Mouse (Mus musculus) kidney, adult 2 months (tissue): ENCODE measurements at regions not wholly inside any gene's neighbourhood (a gene's known extent, or its start where the extent isn't known, plus 50 kb on each side); places are given as distances from the start of the nearest gene placed in this dataset.

Experiments used
- CTCF ChIP-seq: fragments of 200-500 bp; conservative IDR thresholded peaks from 2 replicates; pipeline ENCODE4 v1.5.1; 2011; ENCODE audit warnings: low read depth, mild to moderate bottlenecking, control low read depth, low read length, moderate library complexity, mixed read lengths; ENCODE audit not compliant: insufficient read depth, insufficient read length
- POLR2A ChIP-seq: fragments of 200-500 bp; IDR thresholded peaks from one replicate; pipeline ENCODE4 v1.6.1; 2011; ENCODE audit warnings: low read depth, low read length, control low read depth

- no peak for TF ChIP-seq CTCF
- no peak for TF ChIP-seq POLR2A
Measured at GRCm38 (mm10) chr2:84072881-84073583, 82.7 kb downstream of the Gm13691 start.
